Mouse (Mus musculus): ENCODE measurements around the gene Wdr63.

Gene Wdr63

DNA sequence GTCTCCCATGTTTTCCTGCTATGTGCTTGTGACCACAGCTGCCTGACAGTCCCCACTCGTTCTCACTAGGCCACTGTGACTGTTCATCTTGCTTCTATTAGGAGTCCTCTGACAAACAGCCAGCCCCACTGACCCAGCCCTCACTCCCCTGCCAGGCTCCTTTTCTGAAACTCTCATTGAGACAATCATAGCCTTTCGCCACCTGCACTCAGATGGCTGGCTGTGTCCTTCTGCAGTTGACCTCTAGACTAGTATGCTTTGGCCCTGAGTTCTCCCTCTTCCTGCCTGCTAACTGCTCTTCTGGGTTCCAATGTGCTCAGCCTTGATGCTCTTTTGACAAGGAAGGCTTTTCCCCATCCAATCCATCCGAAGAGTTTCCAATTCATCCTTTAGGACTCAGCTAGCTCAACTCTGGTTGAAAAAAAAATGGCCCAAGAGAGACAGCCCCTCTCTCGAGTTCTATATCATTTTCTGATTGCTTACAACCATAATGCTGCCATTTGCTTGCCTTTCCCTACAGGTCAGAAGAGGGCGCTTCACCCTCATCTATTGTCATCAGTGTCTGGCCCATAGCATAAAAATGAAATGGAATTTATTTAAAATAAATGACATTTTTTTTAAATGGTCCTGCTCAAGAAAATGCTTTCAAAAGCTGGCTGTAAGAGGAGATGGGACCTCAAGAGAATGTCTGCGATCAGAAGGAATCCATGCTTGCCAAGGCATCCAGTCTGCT is 54.7 kb downstream of the Wdr63 start:
- DNase-seq (ENCODE audit: low read depth, low spot score): no peak

DNA sequence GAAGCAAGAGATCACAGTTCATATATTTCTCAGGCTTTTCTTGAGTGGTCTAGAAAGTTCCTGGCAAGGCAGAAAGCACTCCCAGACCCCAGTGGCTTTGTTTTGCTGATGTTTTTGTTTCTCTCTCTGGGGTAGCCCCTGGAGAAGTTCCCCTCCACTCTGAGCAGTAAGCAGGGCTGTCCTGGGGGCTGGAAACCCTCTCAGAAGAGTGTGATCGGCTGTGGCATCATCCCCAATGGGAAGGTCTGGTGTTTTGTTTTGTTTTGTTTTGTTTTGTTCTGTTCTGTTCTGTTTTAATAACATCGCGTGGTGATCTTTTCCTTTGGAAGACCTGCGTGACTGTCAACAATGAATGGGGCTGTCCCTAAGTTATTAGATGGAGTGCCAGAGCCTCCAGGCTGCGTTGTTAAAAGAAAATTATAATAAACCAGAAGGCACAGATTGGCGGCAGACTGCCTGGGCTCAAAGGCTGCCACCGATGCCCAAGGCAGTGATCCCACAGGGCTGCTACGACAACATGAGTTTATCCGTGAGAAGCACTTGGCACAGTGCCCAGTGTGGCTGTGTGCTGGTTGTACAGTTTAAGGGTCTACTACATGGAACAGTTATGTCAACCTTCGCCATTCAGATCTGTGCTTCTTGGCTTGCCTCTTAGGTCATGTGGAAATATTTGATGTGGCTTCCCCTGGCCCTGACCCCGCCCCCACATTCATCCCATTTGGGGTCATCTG is 56.5 kb downstream of the Wdr63 start:
- DNase-seq (ENCODE audit: low read depth, low spot score): peak; percentile 7

DNA sequence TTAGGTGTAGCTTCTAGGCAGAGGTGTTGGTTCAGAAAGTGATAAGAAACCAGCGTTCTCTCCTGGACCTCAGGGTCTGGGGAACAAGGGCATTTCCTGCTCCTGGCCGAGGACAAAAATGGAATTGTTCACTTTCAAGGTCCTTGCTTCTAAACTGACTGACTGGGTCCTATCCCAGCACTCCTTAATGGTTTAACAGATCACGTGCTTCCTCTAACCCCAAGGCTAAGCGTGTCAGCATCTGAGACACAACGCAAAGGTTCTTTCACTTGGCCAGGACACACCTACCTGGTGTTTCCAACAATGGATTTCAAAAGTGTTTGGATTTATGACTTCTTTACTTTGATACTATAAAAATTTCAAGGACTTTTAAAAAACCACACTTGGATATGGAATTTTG is 58.0 kb downstream of the Wdr63 start:
- no peak for DNase-seq (ENCODE audit: low read depth, low spot score)

DNA sequence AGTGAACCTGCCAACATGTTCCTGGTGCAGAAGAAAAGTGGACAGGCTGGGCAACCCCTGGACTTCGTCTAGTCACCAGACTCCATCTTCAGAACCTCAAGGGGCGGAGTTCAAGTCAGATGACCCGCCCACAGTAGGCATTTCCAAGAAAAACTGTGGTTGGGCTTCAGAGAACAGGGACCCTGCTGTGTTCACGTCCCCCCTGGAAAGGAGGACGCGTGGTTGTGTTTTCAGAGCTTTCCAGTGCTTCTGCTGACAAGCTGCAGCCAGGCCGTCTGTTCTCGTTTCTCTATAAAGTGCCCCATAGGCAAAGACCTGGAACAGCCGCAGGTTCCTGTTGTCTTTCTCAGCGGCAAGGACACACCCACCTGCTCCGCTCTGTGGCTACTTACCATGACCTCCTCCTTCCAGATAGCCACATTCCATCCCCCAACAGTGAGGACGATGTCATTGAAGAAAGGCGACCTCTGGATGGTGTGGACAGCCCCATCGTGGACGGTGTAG is 60.2 kb downstream of the Wdr63 start:
- peak; percentile 6 for DNase-seq (ENCODE audit: low read depth, low spot score)

DNA sequence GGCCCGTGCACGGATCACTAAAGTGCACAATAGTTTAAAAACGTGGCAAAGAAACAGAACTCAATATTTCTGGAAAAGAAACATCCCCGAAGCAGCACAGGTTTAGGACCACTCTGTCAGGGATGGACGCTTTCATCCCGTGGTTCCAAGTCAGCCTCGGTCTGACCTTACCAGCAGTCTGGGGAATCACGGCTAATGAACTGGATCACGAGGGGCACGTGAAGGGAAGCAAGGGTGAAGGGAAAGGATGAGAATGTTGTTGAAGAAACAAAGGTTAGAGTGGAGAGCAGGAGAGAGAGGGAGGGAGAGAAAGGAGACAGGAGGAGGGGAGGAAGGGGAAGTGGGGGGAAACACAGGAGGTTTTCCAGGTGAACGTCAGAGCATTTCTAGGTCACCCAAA is 61.9 kb downstream of the Wdr63 start:
- no peak for DNase-seq (ENCODE audit: low read depth, low spot score)

DNA sequence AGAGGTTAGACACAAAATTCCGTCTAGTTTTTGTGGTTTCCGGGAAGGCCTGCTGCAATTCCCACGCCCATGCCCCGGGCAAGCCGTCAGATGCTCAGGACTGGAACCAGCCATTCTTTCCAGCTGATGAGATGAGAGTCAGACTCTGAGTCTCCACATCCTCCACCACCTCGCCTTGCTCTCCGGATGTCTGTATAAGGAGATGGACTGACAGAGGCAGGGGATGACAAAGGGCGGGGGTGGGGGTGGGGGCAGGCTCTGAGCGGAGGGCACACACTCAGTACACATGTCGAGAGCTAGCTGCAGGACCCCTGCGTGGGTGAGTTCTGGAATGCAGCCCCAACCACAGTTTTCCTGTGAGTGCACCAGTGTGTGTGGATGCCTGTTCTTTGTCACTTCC is 63.0 kb downstream of the Wdr63 start:
- DNase-seq (ENCODE audit: low read depth, low spot score): no peak

DNA sequence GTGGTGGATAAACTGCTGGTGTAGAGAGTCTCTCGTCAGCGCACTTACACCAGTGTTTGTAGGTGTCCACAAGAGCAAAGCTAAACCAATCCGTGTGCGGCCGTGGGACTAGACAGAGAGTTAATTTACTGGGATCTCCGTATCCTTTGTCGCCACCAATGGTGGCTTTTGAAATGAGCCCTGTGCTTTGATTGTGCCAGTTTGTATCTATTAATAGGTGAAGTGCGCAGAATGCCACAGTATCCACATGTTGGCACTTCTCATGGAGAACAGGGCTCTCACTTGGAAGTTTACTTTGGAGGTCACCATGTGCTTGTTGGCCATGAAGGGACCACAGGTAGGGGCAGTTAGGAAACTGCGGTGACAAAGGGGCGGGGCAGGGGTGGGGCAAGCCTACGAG is 66.5 kb downstream of the Wdr63 start:
- DNase-seq (ENCODE audit: low read depth, low spot score): no peak

DNA sequence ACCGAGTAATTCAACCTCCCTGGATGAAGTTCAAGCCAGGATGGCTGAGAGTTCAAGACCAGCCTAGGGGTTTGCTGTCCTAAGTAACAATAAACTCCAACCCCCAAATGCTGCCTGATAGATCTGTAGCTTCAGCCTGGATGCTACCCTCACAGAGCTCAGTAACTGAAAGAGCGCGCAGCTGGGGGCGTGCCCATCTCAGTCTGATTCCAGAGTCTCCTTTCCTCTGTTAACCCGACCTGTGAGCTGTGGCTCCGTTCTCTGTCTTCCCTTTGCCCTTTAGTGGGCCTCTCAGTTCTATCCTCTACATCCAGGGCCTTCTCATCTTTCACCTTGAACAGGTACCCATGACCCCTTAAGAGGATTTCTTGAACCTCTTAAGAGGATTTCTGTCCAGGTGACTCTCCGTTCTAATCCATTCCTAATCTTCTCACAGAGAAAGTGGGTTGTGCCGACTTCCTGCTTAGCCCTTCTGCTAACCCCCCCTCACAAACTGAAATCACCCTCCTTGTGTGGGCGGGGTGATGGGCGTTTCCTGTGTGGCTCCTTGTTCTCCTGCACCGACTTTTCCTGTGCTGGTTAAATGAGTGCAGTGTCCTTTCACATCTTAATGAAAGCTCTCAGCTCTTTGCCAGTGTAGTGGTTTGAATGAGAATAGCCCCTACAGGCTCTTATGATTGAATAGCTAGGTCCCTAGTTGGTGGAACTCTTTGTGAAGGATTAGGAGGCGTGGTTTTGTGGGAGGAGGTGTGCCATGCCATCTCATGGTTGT is 68.6 kb downstream of the Wdr63 start:
- no peak for DNase-seq (ENCODE audit: low read depth, low spot score)

DNA sequence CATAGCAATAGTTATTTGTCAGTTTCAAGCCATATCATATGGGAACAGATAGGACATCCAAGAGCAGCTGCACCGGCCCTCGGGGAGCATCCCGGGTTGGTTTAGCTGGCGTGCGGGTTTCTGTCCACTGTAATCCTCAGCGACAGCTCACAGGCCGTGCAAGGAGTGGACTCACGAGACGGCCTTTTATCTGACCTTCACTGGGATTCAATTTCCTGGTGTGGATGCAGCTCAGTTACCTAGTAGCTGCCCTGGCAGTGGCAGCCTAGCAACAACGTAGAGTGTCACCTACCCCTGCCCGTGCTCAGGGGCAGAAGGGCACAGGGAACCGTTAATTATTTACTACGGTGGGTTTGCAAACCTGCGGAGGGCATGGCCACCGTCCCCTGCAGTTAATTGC is 70.0 kb downstream of the Wdr63 start:
- DNase-seq (ENCODE audit: low read depth, low spot score): no peak

DNA sequence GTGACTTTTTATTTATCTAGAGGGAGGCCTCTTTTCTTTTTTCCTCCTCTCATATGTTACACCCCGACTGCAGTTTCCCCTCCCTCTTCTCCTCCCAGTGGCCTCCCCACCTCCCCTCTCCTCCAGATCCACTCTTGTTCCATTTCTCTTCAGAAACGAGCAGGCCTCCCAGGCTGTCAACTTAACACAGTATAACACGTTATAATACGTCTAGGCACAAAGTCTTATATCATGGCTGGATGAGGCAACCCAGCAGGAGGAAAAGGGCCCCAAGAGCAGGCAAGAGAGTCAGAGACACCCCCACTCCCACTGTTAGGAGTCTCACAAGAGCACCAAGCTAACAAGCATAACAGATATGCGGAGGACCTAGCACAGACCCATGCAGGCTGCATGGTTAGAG is 75.0 kb downstream of the Wdr63 start:
- DNase-seq (ENCODE audit: low read depth, low spot score): no peak

DNA sequence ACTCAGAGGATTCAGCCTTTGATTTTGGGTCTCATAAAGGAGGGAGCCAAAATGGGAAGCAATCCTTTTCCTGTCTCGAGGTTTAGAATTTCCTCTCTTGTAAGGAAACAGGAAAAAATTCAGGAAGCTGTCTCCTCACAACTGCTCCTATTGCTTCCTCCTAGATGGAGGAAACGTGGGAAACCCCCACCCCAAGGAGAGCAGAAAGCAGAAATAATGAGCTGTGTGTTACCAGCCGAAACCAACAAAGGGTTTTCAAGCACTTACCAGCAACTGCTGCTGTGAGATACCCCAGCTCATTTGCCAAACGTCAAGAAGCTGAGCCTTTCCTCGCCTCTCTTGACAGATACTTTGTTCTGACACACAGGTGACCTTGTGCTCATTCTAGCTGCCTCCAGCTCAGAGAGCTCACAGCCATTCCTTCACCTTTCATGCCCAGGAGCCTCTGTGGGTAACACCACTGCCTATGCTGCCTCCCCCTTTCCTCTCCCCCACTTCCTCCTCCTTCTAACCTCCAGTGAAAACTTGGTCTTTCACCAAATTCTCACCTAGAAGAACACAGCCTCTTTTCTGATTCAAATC is 77.6 kb downstream of the Wdr63 start:
- no peak for DNase-seq (ENCODE audit: low read depth, low spot score)

DNA sequence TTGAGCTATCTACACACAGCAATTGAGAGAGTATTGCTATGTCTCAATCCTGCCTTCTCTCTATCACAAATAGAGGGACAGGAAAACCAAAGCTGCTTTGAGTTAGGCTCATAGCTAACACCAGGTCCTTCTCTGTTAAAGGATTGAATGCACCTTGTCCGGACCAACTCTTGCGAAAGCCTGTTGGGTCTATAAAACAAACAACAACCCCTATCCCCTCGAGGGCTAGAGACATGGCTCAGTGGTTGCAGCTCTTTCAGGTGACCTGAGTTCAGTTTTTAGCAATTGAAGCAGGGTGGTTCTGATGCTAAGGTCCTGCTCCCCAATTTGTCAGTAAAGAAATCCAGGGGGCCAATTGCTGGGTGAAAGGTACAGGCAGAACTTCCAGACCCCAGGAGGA is 78.7 kb downstream of the Wdr63 start:
- no peak for DNase-seq (ENCODE audit: low read depth, low spot score)

DNA sequence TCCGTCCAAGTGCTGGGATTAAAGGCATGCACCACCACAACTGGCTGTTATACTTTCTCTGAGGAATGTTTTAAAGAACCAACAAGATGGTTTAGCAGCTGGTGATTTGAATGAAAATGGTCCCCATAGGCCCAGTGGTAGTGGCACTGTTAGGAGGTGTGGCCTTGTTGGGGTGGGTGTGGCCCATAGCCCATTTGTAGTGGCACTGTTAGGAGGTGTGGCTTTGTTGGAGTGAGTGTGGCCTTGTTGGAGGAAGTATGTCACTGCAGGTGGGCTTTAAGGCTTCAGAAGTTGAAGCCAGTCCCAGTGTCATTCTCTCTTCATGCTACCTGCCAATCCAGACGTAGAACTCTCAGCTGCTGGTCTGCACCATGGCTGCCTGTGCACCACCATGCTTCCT is 79.5 kb downstream of the Wdr63 start:
- no peak for DNase-seq (ENCODE audit: low read depth, low spot score)

DNA sequence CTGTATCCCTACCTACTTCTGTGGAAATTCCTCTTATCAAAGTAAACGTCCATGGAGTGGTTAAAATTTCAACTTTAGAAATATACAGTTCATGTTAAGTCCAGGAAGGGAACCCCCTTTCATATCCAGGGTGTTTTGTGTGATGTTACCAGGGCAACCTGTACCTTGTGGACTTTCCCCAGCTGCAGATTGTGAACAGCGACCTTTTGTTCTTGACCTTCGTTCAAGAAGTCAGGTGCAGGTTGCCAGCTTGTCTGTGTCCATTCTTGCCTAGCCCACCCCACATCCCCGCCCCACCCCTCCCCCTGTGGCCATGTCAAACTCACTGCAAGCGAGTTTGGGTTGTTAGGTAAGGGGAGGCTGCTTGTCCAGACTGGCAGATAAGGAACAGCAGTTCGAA is 80.8 kb downstream of the Wdr63 start:
- DNase-seq (ENCODE audit: low read depth, low spot score): no peak

DNA sequence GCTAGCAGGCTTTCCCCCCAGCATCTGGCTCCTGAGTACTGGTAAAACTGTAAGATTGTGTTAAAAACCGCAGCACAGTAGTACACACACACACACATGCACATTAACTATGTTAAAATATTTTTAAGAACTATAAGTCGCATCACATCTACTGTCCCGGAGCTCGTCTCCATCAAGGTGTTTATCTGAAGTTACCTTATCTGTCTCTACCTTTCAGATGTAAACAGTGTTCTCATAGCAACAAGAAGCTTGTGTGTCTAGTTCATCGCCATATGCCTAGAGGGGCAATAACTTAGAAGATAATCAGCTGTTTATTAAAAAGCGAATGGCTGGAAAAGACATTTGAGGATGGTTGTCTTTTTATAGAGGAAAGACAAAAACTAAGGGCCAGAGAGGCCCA is 82.4 kb downstream of the Wdr63 start:
- no peak for DNase-seq (ENCODE audit: low read depth, low spot score)

DNA sequence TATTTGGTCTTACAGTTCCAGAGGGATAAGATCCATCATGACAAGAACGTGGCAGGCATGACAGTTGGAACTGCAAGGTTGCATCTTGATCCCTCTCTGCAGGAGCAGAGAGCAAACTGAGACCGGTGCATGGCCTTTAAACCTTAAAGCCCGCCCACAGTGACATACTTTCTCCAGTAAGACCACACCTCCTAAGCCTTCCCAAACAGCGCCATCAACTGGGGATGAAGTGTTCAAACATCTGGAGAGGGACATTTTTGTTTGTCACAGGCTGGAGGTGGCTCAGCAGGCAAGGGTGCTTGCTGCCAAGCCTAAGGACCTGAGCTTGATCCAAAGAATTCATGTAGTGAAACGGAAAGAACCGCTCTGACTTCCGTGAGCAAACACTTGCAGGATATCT is 83.2 kb downstream of the Wdr63 start:
- no peak for DNase-seq (ENCODE audit: low read depth, low spot score)

DNA sequence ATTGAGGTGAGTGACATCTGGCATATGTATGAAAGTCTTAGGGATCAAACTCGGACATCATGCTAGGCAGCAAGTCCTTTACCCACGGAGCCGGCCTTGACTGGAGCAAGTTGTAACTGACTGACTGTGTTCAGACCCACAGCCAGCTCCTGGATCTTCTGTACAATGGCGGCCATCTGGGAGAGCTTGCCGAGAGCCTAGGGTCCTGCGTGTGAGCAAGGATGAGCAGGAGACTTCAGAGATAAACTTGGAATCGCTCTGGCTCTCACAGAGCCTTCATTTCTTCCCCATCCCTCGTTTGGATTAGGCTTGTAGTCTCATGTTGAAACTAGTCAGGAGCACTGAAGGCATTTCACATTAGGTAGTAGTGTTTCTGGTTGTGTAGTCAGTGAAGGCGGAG is 85.7 kb downstream of the Wdr63 start:
- DNase-seq (ENCODE audit: low read depth, low spot score): no peak

DNA sequence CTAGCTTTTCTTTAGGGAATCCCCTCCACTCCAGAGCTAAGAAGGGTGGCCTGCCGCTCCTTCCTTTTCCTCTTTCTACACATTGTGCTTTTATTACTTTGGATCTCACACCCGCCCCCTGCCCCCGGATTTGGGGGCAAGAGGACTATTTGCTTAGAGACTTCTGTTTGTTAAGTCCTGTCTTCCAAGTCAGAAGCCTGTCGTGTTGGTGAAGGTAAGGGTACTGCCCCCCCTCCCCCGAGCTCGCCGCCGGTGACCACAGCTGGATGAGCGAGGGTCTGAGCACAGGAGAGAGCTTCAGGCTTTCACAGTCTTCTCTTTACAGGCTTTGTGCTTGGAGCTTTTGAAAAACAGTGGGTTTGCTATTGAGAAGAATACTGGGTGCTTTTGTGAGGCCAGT is 90.4 kb downstream of the Wdr63 start:
- DNase-seq (ENCODE audit: low read depth, low spot score): no peak

DNA sequence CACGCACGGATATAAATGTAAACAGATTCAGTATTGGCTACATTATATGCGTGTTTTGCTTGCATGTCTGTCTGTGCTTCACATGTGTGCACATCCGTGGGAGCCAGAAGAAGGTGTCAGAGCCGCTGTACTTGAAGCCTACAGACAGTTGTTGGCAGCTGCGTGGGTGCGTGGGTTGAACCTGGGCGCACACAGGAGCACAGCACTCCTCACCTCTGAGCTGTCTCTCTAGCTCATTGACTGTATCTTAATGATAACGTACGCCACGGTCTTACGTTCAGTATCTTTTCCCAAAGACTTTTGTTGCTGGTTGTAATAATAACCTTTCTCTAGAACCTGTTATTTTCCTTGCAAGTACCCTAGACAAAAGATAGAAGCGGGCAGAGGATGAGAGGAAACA is 91.0 kb downstream of the Wdr63 start:
- no peak for DNase-seq (ENCODE audit: low read depth, low spot score)

DNA sequence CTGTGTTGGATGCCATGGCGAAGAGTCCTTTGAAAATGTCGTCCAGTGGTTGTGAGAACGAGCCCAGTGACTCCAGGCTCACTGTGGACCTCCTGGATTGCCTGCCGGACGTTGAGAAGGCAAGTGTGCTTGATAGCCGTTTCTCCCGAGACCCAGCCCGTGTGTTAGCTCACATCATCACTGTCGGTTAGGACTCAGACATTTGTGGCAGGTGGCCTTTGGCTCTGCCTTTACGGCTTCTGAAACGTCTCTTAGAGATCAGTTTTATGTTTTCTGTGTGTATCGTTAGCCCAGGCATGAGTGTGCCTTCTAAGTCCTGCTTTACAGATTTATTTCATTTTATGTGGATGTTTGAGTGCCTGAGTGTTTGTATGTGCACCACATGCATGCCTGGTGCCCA is 93.6 kb downstream of the Wdr63 start:
- DNase-seq (ENCODE audit: low read depth, low spot score): no peak

DNA sequence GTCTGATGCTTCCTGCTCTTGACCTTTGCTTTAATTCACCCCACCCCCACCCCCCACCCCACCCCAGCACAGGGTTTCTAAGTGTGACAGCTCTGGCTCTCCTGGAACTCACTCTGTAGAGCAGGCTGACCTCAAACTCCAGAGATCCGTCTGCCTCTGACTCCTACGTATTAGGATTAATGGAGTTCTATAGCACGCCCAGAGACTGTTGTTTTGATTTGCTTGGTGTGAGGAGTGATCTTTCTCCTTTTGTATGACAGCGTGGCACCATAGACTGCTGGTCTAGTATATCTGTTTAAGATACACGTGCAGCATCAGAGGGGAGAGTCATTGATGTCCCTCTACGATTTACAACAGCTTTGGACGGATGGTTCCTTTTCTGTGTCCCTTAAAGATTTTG is 94.4 kb downstream of the Wdr63 start:
- DNase-seq (ENCODE audit: low read depth, low spot score): no peak

DNA sequence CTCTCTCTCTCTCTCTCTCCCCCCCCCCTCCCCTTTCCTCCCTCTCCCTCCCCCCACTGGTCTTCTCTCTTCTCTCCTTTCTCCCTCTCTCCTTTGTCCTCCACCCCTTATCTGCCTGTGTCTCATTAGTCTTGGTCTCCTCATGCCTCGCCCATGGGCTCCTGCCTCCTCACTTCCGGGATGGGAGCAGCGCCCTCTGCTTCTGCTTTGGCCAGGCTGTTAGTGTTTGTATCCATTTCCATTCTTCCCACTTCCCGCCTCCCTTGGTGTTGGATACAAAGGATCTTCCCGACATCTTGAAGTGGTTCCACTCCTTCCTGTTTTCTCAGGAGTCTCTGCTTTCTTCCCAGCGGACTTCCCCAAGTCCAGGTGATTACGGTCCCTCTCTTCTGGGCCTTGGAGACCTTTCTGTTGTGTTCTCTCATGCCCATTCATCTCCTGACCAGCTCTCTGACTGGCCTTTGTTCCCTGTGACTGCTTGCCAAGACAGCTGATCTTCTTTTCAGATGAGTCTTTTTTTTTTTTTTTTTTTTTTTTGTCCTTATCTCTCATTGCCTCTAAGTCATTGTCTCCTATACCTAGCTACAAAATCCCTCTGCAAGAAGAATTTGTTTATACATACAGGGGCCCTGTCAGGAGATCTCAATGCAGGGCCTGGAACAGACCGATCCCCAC is 96.2 kb downstream of the Wdr63 start:
- no peak for DNase-seq (ENCODE audit: low read depth, low spot score)
